Mouse (Mus musculus): Measurements from ENCODE around the gene Susd6. TPM values are rescaled to one million over a fixed set of nuclear protein-coding genes. Genes with fewer than 3 reads are reported as not detected.
A peak's percentile ranks its signal among the peaks of the same experiment; 100 is the strongest.

Gene Susd6
- total RNA-seq, 2 experiments from 2014 or later, result 63.4 to 66.2 TPM

GRCm38 (mm10) chr12:80894973-80895570, 104.8 kb downstream of the Susd6 start:
- intact Hi-C loops (cut with DNase I), result loop anchor here (1.0 to 5.0 kb wide), 3 partner anchors 43 to 126 kb away; no protein-coding TSS in a partner anchor
- DNase-seq, result peak; percentile 80 to 84

- intact Hi-C loops (cut with DNase I), result no loop called here
- DNase-seq, result no peak
Observed at GRCm38 (mm10) chr12:80909631-80910030, 119.3 kb downstream of the Susd6 start.

GRCm38 (mm10) chr12:80917764-80918163, 127.5 kb downstream of the Susd6 start:
- intact Hi-C loops (cut with DNase I), result no loop called here
- DNase-seq, result peak in 1 of 2 experiments; percentile 28

- DNase-seq, result no peak
- intact Hi-C loops (cut with DNase I), result no loop called here
Observed at GRCm38 (mm10) chr12:80921301-80921700, 131.0 kb downstream of the Susd6 start.

- no peak for DNase-seq
Observed at GRCm38 (mm10) chr12:80922869-80923268, 132.6 kb downstream of the Susd6 start.

GRCm38 (mm10) chr12:80923602-80924001, 133.3 kb downstream of the Susd6 start:
- DNase-seq, result no peak
- intact Hi-C loops (cut with DNase I), result no loop called here

More at GRCm38 (mm10) chr12:80922869-80923268, 132.6 kb downstream of the Susd6 start:
- intact Hi-C loops (cut with DNase I), result no loop called here

- intact Hi-C loops (cut with DNase I), result no loop called here
- DNase-seq, result peak in 1 of 2 experiments; percentile 33
Observed at GRCm38 (mm10) chr12:80924205-80924604, 133.9 kb downstream of the Susd6 start.

- intact Hi-C loops (cut with DNase I), result no loop called here
- DNase-seq, result no peak
Observed at GRCm38 (mm10) chr12:80925919-80926318, 135.6 kb downstream of the Susd6 start.

GRCm38 (mm10) chr12:80926550-80926949, 136.2 kb downstream of the Susd6 start:
- DNase-seq, result no peak
- intact Hi-C loops (cut with DNase I), result no loop called here

- no peak for DNase-seq
- intact Hi-C loops (cut with DNase I), result no loop called here
Observed at GRCm38 (mm10) chr12:80927518-80927917, 137.2 kb downstream of the Susd6 start.

GRCm38 (mm10) chr12:80928881-80929280, 138.6 kb downstream of the Susd6 start:
- intact Hi-C loops (cut with DNase I), result no loop called here
- no peak for DNase-seq

- intact Hi-C loops (cut with DNase I), result no loop called here
- DNase-seq, result no peak
Observed at GRCm38 (mm10) chr12:80930141-80930540, 139.8 kb downstream of the Susd6 start.

Other genes with a start within 250 kb of the Susd6 start
- gene Slc39a9, start 146.6 kb upstream of the Susd6 start, total RNA-seq (2021), result 10 to 100 TPM; 20.1 to 22.6 TPM
- gene Erh, start 146.2 kb upstream of the Susd6 start, total RNA-seq (2021), result 10 to 100 TPM; 24.8 to 28.6 TPM
- under 1 TPM; 0.24 to 0.48 TPM for gene Plekhd1, start 97.9 kb upstream of the Susd6 start, total RNA-seq (2021)
- under 1 TPM in 1 of 2 experiments, not detected in 1; 0.07 TPM for gene Ccdc177, start 29.8 kb upstream of the Susd6 start, total RNA-seq (2021)
- gene Srsf5, start 155.0 kb downstream of the Susd6 start, total RNA-seq (2021), result 100 to 1,000 TPM; 146 to 212 TPM
- not detected for gene Slc10a1, start 178.2 kb downstream of the Susd6 start, total RNA-seq (2021)
- gene Smoc1, start 236.3 kb downstream of the Susd6 start, total RNA-seq (2021), result 1 to 10 TPM; 5.5 to 7.5 TPM

Measured in heart, postnatal 14 days (tissue).